Mouse (Mus musculus): ENCODE measurements at regions not wholly inside any gene's neighbourhood (a gene's known extent, or its start where the extent isn't known, plus 50 kb on each side); places are given as distances from the start of the nearest gene placed in this dataset.

DNA sequence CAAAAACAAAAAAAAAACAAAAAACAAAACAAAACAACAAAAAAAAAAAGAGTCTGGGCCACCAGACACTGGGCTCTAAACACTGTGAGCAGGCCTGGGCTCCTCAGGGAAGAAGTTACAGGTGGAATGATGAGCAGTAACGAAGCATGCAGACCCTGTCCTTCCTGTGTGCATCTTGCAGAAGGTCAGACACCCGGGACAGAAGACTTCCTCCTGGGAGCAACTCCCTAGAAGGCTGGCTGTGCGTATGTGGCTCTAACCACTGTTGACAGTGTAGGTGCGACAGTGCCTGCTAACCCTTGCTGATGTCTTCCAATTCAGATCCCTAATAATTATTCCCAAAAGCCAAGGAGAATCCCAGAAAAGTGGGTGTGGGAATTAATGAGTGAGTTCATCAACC, 164.8 kb downstream of the Nedd1 start:
- no peaks in the 10 kb centered on the region for H3K9me3 ChIP-seq (replicated peaks; ENCODE audit: insufficient read depth, low read length)
- TF ChIP-seq ZNF384 (IDR thresholded peaks at IDR 0.05; ENCODE audit: low read depth, low read length) (no peak), RAD21 (IDR thresholded peaks at IDR 0.05; ENCODE audit: low read depth, low read length) (no peak), USF2 (IDR thresholded peaks at IDR 0.05; ENCODE audit: borderline replicate concordance in 1 of 2, insufficient read depth in 1 of 2, low read depth in 1 of 2, low read length in 2 of 2) (no peak), CTCF (IDR thresholded peaks at IDR 0.05 in 2 of 3, conservative IDR thresholded peaks at IDR 0.05 in 1 of 3; ENCODE audit: control insufficient read depth in 1 of 3, insufficient read depth in 1 of 3, low read depth in 2 of 3, low read length in 3 of 3, poor library complexity in 1 of 3, severe bottlenecking in 1 of 3) (no peak), POLR2A (IDR thresholded peaks at IDR 0.05; ENCODE audit: control insufficient read depth in 1 of 2, insufficient read depth in 1 of 2, low read depth in 1 of 2, low read length in 2 of 2, poor library complexity in 1 of 2) (no peak), TBP (IDR thresholded peaks at IDR 0.05; ENCODE audit: low read depth, low read length) (no peak), USF1 (IDR thresholded peaks at IDR 0.05; ENCODE audit: low read depth, low read length) (no peak), KAT2A (conservative IDR thresholded peaks at IDR 0.05; ENCODE audit: low read depth, low read length) (no peak), MXI1 (IDR thresholded peaks at IDR 0.05; ENCODE audit: low read depth, low read length) (no peak), BHLHE40 (IDR thresholded peaks at IDR 0.05; ENCODE audit: borderline replicate concordance, low read depth, low read length) (no peak), SIN3A (IDR thresholded peaks at IDR 0.05; ENCODE audit: low read length) (no peak), ZMIZ1 (IDR thresholded peaks at IDR 0.05; ENCODE audit: low read depth, low read length) (no peak), POLR2AphosphoS5 (IDR thresholded peaks at IDR 0.05; ENCODE audit: borderline replicate concordance, low read depth, low read length) (no peak), RCOR1 (IDR thresholded peaks at IDR 0.05; ENCODE audit: low read depth, low read length) (no peak), POLR2AphosphoS2 (IDR thresholded peaks at IDR 0.05; ENCODE audit: low read length) (no peak), JUND (IDR thresholded peaks at IDR 0.05; ENCODE audit: low read depth, low read length) (no peak), GATA1 (IDR thresholded peaks at IDR 0.05; ENCODE audit: low read depth, low read length) (no peak), EP300 (IDR thresholded peaks at IDR 0.05; ENCODE audit: low read depth in 1 of 2, low read length in 2 of 2) (no peak)
- H3K36me3 ChIP-seq (ENCODE audit: control insufficient read depth in 1 of 2, insufficient read depth in 2 of 2, low read length in 2 of 2): no peaks in the 10 kb centered on the region
- H3K27me3 ChIP-seq (ENCODE audit: control insufficient read depth in 1 of 2, insufficient read depth in 2 of 2, low read length in 2 of 2): no peaks in the 10 kb centered on the region
- no peaks in the 10 kb centered on the region for H3K4me1 ChIP-seq (ENCODE audit: control insufficient read depth in 1 of 2, insufficient read depth in 2 of 2, low read length in 2 of 2)
- H3K27ac ChIP-seq (ENCODE audit: control insufficient read depth, low read depth, low read length): no peak overlapping the region
- no peaks in the 10 kb centered on the region for H3K79me2 ChIP-seq (ENCODE audit: control insufficient read depth, insufficient read depth, low read length, poor library complexity)
- no peak for DNase-seq (ENCODE audit: low read depth, low spot score)
- no peak overlapping the region for H3K9ac ChIP-seq (ENCODE audit: control insufficient read depth, low read depth, low read length, poor library complexity, severe bottlenecking)
- H3K4me3 ChIP-seq (ENCODE audit: control insufficient read depth in 1 of 2, insufficient read depth in 1 of 2, low read depth in 2 of 2, low read length in 2 of 2): no peak overlapping the region

DNA sequence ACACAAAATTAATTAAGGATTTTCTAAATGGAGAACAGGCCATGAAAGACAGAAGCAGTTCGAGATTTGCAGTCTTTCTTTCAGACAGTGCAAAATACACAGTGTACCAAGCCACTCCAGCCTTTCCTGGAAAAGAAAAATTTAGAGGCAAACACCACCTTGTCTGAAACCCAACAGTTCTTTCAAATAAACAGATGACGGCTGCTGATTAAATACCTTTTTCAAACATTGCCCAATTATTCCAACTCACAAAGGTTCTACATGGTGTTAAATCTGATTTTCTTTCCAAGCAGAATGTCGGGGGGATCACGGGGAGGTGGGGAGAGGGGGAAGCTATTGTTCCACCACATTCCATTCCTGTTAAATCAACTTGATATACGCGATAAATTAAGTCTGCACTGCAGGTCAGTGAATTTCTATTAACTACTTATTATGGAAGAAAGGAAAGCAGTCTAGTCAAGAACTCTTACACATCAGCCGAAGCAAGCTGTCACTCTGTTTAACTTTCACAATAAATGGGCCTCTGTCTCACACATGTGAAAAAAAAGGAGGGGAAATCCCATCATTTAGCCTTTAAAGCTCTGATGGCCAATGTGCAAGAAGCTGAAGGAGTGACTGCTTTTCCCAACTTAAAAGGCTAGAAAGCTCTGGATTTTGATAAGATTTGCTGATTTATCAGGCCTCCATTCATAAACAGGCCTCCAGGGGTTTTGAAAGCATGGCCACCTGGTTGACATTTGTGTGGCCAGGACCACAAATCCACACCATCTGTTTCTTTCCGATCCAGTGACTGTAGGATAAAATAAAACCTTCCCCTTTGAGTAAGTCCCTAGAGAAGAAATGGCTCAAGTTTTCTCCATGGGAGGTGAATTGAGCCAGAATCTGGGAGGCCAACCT, 165.4 kb downstream of the Nedd1 start:
- H3K27ac ChIP-seq (ENCODE audit: control insufficient read depth, low read depth, low read length): no peak overlapping the region
- H3K36me3 ChIP-seq (ENCODE audit: control insufficient read depth in 1 of 2, insufficient read depth in 2 of 2, low read length in 2 of 2): no peaks in the 10 kb centered on the region
- no peaks in the 10 kb centered on the region for H3K79me2 ChIP-seq (ENCODE audit: control insufficient read depth, insufficient read depth, low read length, poor library complexity)
- H3K4me3 ChIP-seq (ENCODE audit: control insufficient read depth in 1 of 2, insufficient read depth in 1 of 2, low read depth in 2 of 2, low read length in 2 of 2): no peak overlapping the region
- no peak overlapping the region for H3K9ac ChIP-seq (ENCODE audit: control insufficient read depth, low read depth, low read length, poor library complexity, severe bottlenecking)
- no peaks in the 10 kb centered on the region for H3K9me3 ChIP-seq (replicated peaks; ENCODE audit: insufficient read depth, low read length)
- no peak for DNase-seq (ENCODE audit: low read depth, low spot score)
- TF ChIP-seq ZKSCAN1 (IDR thresholded peaks at IDR 0.05; ENCODE audit: low read depth, low read length): no peak
- no peak for TF ChIP-seq ETS1 (IDR thresholded peaks at IDR 0.05; ENCODE audit: low read depth, low read length)
- TF ChIP-seq CHD2 (IDR thresholded peaks at IDR 0.05; ENCODE audit: low read length): no peak
- TF ChIP-seq E2F4 (IDR thresholded peaks at IDR 0.05; ENCODE audit: borderline replicate concordance, low read depth, low read length): no peak
- no peak for TF ChIP-seq SMC3 (IDR thresholded peaks at IDR 0.05; ENCODE audit: low read depth, low read length)
- no peak for TF ChIP-seq USF1 (IDR thresholded peaks at IDR 0.05; ENCODE audit: low read depth, low read length)
- no peak for TF ChIP-seq NRF1 (IDR thresholded peaks at IDR 0.05; ENCODE audit: insufficient read depth, low read depth, low read length, poor library complexity, severe bottlenecking)
- no peak for TF ChIP-seq MAZ (IDR thresholded peaks at IDR 0.05; ENCODE audit: low read depth, low read length)
- no peak for TF ChIP-seq JUND (IDR thresholded peaks at IDR 0.05; ENCODE audit: low read depth, low read length)
- no peak for TF ChIP-seq GATA1 (IDR thresholded peaks at IDR 0.05; ENCODE audit: low read depth, low read length)
- TF ChIP-seq ELF1 (IDR thresholded peaks at IDR 0.05; ENCODE audit: low read depth, low read length): no peak
- no peak for TF ChIP-seq TBP (IDR thresholded peaks at IDR 0.05; ENCODE audit: low read depth, low read length)
- TF ChIP-seq BHLHE40 (IDR thresholded peaks at IDR 0.05; ENCODE audit: borderline replicate concordance, low read depth, low read length): no peak
- TF ChIP-seq MYB (IDR thresholded peaks at IDR 0.05; ENCODE audit: low read depth, low read length): no peak
- no peak for TF ChIP-seq MYC (IDR thresholded peaks at IDR 0.05; ENCODE audit: low read depth, low read length)
- TF ChIP-seq KAT2A (conservative IDR thresholded peaks at IDR 0.05; ENCODE audit: low read depth, low read length): no peak
- H3K4me1 ChIP-seq (ENCODE audit: control insufficient read depth in 1 of 2, insufficient read depth in 2 of 2, low read length in 2 of 2): no peaks in the 10 kb centered on the region
- H3K27me3 ChIP-seq (ENCODE audit: control insufficient read depth in 1 of 2, insufficient read depth in 2 of 2, low read length in 2 of 2): no peaks in the 10 kb centered on the region

Data from MEL (cell line).